Mouse (Mus musculus) adrenal gland, postnatal 14 days (tissue): Measurements from ENCODE around the gene Iqgap1. TPM values are rescaled to one million over a fixed set of nuclear protein-coding genes. Genes with fewer than 3 reads are reported as not detected.

Source experiments
- DNase-seq: peaks from one replicate; pipeline ENCODE4 v3.0.0; 2021; ENCODE audit warnings: mixed read lengths
- long read RNA-seq, 2 experiments: library from polyadenylated mRNA; stranded (forward); transcript quantifications; one replicate each; pipeline ENCODE4 v2.0.0; 2021
- total RNA-seq: library from RNA; stranded (reverse); gene quantifications from 2 replicates; pipeline ENCODE4 v1.2.3, GENCODE M21; 2021

The Iqgap1 gene
- total RNA-seq = 70.0 and 95.3 TPM in 2 replicates
- long read RNA-seq, experiment 1, full-length matches to known transcripts = 15 of 29 reads
- long read RNA-seq, experiment 1, partial matches to known transcripts = 10 of 29 reads
- long read RNA-seq, experiment 1, other reads (novel, unspliced or antisense) = 4 of 29 reads
- long read RNA-seq, experiment 2, full-length matches to known transcripts = 8 of 14 reads
- long read RNA-seq, experiment 2, partial matches to known transcripts = 5 of 14 reads
- long read RNA-seq, experiment 2, other reads (novel, unspliced or antisense) = 1 of 14 reads

DNA sequence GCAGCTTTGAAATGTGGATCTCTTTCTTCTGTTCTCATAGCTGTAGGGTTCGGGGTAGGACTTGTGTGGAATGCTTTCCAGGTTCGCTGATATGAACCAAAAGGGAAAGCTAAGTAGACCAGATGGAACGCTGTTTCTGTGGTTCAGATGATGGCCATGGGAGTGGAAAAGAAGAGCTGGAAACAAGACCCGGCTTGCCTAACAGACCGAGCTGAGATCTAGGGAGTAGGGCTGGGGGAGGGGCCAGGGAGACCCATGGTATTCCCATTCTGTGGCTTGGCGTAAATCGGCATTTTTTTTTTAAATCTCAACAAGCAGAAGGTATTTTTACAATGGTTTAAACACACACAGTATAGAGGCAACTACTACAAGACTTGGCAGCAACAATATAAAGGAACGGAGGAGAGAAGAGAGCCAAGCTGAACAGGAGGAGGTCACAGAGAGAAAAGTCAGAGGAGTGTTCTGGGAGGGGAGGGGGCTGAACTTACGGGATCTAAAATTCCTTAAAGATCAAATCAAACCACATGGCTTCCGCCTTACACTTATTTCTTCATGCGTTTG is at the start of gene Iqgap1:
Gene Iqgap1 (minus strand): TSS at position 132 of the 561 bp plus-strand sequence.
- DNase-seq = no peak

DNA sequence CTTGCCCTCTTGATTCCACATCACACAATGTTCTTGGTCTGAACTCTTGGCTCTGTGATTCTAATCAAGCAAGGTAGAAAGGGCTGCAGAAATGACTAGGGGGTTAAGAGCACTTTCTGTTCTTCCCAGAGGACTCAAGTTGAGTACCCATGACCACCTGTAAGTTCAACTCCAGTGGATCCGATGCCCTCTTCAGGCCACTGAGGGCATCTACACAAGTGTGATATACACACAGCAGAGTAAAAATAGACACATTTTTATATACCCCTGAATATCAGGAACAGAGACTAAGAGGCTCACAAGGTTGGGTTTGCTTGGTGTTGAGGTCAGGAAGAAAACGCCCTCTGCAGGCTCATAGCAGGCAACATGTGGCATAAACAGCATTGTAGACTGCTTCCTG is 47.9 kb upstream of the Iqgap1 start:
- no peak for DNase-seq

DNA sequence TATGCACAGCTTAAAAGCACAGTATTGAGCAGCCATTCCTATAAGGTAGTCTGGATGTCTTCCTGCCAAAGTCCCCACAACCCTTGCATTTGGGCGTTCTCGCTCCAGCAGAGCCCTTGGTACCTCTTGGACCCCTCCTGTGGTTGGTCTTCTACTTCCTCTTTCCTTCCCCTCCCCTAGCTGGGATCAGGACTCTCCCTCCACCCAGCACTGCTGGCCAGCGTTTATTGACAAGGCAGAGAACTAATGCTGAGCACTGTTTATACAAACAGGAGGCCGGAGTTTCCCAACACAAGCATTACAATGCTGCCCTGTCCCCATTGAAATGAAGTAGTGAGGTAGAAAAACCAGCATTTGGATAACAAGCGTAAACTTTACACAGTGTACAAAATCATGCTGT is 47.3 kb upstream of the Iqgap1 start:
- no peak for DNase-seq

DNA sequence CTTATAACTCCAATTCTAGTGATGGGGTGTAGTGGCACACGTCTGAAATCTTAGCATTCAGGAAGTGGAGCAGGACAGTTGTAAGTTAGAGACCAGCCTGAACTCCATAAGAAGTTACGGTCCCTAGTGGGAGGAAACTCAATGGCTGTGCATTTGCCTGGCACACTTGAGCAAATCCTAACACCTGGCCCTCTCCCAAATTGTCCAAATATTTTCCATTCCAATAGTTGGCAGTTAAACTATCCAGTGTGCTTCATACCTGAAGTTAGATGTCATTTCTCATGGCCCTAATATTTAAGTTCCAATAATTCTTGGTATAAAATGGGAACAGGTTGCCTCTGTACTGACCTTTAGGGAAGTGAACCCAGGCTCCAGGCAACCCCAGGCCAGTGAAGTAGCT is 42.9 kb upstream of the Iqgap1 start:
- no peak for DNase-seq

DNA sequence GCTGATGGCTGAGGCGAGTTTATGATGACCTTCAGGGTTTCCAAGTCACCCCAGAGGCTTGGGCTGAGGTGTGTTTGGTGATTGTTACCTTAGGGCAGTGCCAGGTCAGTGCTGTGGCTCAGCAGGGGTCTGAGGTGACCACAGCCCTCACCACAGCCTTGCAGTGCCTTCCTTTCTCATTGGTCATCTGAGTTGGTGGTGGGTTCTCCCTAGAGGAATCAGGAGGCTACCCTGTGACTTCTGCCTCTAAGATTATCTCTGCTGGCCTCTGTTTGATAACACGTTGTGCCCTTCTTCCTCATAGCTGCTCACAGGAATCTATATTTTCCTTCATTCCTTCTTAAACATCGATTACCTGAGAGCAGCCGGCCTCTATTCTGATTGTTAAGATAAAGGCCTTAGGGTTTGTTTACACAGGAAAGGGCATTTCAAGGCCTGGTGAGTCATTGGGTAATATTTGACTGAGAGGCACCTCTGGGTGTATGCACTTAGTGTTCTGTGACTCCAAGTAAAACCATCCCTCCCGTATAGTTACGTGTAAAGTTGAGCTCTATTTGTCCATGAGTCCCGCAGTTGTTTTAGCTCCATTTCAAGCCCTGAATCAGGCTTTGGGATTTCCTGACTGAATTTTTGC is 40.9 kb upstream of the Iqgap1 start:
- no peak for DNase-seq

DNA sequence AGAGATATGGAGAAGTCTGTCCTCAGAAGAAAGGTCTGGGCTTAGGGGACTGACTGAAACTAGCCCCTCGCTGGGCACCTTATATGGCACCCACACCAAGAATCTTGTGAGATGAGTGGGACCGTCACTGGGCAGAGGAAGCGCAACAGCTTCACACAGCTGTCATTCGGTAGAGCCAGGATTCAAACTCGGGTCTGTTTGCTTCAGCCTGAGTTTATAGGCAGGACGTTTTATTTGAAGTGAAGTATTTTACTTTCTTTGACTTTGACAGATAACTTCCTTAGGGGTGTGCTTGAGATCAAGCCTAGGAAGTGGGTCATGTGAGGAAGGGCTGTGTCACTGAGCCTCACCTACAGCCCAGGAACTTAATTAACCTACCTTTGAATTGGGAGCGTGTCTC is 39.7 kb upstream of the Iqgap1 start:
- no peak for DNase-seq

DNA sequence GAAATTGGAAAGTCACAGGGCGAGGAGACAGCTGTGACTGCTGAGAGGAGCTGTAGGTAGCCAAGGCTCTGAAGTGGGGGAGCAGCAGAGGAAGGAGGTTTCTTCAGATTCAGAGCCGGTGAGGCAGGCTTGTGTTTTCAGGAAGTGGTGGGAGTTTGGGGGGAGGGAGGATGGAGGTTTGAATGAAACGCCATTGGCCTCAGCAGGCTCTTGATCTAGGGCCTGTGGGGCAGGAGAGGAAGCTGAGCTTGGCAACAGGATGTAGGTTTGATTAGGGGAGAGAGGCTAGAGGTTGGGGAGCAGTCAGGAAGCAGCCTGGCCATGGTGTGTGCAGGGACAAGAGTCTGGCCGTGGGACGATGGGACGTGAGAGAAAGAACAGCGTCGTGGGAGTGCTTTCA is 39.1 kb upstream of the Iqgap1 start:
- peak; percentile 55 for DNase-seq

DNA sequence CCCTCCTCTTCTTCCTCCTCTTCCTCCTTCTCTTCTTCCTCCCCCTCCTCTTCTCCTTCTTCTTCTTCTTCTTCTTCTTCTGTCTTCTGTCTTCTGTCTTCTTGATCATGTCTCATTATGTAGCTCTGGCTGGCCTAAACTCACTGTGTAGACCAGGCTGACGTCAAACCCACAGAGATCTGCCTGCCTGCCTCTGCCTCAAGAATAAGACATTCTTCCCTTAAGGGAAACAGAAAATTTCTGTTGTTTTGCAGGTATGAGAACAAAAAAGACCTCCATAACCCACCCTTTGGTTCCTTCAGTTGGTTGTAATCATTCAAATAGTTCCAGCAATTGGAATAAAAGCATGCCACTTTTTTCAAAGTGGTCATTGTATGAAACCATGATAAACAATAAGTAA is 38.4 kb upstream of the Iqgap1 start:
- DNase-seq = no peak

DNA sequence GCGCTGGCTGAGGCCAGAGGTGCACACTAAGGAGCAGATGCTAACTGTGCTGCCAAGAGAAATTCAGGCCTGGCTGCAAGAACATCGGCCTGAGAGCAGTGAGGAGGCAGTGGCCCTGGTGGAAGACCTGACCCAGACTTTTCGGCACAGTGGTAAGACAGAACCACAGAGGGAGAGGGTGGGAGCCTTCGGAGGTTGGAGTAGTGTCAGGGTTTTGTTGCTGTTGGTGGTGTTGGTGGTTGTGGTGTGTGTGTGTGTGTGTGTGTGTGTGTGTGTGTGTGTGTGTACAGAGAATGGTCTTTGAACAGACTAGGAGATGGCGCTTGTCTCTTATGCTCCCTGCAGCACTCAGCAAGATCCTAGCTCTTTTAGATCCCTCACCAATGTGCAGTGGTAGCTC is 37.7 kb upstream of the Iqgap1 start:
- DNase-seq = no peak

DNA sequence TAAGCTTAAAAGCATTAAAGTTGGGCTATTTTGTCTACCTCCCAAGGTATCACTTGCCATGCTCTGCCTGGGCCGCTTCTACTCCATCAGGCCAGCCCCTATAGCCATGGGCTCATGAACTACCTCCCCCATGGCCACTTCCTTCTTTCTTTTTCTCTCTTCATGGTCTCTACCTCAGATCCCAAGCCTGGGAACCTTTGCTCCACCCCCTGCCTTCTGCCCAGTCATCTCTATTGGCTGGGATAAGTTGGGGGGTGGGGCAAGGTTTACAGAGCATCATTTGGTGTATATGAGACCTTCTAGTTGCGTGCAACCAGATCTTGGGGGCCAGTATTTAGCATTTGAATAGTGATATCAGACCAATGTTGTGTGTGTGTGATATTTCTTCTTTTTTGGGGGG is 36.7 kb upstream of the Iqgap1 start:
- DNase-seq = no peak

DNA sequence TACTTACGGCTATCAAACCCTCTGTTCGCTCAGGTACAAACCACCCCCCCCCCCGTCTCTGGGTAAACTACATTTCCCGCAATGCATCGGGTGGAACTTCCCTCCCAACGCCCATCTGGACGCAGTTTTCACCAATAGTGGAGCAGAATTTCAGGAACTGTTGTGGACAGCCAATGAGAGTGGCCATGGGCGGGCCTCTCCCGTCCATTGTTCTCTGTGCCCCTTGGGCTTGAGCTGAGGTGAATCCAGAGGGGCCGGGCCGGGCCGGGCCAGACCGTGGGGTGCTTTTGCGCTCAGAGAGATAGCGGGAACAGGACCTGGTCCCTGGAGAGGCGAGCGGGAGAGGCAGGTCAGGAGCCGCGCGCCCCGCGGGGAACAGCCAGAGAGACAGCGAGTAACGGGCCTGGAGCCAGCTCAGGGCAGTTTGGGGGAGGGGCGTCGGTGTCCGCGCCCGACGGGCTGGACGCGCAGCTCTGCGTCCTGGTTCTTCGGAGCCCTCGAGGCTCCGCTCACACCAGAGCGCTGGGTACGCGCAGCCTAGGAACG is 35.0 kb upstream of the Iqgap1 start, which contains the start of gene Zscan2:
Gene Zscan2 (plus strand): TSS at position 192 of the 546 bp plus-strand sequence.
- DNase-seq = peak; percentile 93

DNA sequence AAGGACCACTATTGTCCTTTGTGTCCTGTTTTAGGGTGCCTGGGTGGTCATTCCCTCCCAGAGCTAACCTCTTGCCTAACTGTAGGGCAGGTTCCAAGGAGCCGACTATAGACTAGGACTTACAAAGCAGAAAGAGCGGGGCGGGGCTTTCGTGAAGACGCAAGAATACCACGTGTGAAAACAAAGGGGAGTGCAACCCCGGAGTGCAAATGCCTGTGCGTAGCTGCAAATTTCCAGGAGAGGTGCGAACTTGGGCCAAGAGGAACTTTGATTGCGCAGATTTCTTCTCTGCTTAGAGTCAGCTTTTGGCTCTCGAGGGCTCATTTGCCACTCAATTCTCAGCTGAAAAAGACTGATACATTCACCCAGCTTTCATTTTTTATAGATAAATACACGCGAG is 34.5 kb upstream of the Iqgap1 start:
- peak; percentile 72 for DNase-seq

DNA sequence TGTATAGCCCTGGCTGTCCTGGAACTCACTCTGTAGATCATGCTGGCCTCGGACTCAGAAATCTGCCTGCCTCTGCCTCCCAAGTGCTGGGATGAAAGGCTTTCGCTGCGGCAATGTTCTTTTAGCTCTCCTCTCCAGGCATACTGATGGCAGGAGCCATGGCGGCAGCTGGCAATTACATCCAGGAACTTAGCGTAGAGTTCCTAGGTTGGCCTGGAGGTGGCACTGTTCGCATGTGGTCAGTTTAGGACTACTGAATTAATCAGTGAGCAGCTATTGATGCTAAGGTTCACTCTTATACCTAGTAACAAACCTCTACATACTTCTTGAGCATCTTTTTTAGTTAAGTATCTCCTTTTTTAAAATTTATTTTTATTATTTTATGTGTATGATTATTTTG is 31.4 kb upstream of the Iqgap1 start:
- DNase-seq = peak; percentile 89

DNA sequence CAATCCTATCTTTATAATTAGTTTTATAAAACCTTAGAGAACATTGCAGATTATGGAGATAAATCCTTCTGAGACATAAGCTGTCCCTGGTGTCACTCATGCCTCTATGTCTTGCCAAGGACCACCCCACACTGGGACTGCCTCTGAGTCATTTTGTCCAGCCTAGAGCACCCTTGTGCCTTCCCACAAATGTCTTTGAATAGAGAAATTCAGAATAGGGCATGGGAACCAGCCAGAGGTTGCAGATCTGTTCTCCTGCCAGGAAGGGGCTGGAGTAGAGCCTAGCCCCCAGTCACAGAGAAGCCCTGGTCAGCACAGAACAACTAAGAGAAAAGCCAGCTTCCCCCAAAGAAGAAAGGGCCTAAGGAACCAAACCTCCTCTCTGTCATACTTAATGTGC is 29.5 kb upstream of the Iqgap1 start:
- DNase-seq = no peak

DNA sequence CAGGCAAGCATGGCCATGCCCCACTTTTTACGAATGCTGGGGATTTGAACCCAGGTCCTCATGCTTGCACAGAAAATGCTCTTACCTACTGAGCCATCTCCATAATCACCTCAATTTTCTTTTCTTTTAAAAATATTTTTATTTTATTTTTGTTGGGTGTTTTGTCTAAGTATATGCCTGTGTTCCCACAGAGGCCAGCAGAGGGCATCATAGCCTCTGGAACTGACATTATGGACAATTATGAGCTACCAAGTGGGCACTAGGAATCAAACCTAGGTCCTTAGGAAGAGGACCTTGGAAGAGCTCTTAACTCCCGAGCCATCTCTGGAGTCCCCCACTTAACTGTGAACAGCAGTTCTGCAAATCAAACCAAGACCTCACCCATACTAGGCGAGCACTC is 27.4 kb upstream of the Iqgap1 start:
- no peak for DNase-seq

DNA sequence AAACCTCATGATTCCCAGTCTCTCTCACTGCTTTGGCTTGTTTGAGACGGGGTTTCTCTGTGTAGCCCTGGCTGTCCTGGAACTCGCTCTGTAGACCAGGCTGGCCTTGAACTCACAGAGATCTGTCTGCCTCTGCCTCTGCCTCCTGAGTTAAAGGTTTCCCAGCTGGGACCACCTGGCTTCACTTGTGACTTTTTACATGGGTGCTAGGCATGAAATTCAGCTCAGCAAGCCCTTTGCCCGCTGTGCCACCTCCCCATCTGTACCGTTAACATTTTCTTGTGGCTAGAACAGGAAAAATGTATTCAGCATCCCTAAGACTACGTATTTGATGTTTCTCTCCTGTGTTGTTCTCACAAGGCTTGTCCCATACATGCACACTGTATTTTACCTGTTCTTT is 24.7 kb upstream of the Iqgap1 start:
- no peak for DNase-seq

DNA sequence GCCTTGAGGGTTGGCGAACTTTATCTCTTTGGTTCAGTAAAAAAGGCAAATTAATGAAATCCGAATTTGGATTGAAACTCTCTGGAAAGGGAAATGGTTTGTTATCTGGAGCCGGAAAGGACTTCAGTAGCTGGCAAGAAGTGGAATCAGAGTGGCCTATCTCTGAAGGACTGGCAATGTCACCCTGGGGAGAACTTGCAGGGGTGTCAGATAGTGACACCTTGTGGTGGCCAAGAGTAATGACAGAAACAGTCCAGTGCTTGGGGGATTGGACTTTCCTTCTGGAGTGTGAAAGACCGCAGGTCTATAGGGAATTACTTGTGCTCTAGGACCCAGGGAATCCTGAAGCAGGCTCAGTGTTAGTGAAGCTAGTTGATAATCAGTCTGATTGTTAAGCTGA is 23.9 kb upstream of the Iqgap1 start:
- DNase-seq = peak; percentile 76

DNA sequence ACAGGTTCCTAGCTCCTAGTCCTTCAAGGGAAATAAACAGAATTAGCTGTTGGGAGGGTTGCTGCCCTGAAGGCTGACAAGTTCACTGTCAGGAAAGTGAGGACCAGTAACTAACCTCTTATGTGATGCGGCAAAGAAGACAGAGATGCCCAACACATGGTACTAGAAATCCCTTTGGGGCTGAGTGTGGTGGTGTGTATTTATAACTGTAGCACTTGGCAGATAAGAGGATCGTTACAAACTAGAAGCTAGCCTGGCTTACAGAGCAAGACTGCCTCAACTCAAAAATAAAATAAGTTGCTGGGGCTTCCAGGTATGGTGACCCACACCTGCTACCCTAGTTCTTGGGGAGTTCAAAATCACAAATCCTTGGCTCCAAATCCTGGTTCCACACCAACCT is 23.5 kb upstream of the Iqgap1 start:
- no peak for DNase-seq

DNA sequence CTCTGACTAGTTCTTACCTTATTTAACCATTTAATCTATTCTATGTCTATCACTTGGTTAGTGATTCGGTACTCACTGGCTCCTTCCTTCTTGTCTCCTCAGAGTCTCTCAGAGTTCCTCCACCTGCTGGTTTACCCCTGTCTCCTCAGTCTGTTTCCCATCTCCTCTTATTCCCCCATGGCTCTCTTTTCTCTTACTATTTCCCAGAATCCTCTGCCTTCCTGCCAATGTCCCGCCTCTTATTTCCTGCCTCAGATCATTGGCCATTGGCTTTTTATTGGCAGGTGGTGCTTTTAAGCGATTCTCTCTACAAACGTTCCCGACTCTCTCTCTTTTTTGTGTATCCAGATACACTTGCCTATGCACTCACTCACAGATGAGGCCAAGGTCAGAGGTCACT is 20.9 kb upstream of the Iqgap1 start:
- no peak for DNase-seq

DNA sequence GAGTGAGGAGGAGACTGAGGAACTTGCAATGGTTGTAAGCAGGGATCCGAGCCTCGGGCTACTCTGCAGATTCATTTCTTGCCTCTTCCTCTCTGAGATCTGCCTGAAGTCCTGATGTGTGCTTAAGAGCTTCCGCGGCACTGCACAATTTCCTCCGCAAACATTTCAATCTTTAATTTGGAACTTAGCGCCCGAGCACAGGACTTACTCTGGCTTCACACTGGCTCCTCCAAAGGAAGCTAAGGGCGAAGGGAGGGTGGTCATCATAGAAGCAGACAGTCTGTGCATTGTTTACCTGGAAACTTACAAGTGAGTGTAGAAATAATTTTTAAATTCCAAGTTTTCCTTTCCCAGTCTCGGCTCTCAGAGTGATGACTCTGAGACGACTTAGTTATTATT is 20.5 kb upstream of the Iqgap1 start:
- no peak for DNase-seq

DNA sequence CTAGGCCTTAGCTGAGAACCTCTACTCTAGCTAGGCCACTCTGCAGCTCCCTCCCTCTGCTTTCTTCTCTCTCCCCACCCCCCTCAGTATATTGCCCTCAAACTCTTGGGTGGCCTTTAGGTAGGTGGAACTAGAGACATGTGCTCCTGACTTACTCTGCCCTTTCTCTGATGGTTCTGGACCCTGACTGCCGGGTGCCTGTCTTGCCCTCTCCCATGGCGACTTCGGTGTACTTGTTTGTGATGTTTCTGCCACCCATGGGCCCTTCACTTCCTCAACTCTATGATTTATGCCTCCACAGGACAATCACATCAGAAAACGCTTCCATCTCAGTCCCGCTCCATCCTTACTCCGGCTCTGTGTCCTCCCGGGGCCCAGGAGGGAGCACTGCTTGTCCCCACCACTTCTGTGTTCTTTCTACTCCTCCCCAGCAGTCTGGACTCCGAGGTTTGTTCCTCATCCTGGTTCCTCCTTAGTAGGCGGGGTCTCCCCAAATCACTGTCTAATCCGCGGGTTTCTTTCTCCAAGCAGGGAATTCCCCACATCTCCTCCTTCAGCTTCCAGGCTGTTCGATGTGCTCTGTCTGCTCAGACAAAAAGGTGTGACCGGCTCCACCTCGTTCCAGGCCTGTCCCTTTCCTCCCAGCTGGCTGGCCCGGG is 20.0 kb upstream of the Iqgap1 start:
- no peak for DNase-seq

DNA sequence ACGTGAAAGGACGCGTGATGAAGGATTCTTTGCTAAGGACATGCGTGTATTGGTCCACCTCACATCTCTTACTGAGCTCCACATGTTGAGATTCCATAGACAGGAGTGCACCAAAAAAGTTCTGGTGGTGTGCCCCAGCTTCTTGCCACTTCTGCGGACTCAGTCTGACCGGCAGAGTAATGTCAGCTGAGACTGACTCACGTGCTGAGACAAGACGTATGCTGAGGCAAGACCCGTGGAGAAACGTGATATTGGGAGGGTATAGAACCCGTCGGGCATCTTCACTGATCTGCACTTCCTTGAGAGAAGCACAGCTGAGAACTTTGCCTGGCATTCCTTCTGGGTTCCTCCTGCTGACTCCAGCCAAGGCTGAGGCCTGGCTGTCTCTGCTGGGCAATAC is 18.9 kb upstream of the Iqgap1 start:
- no peak for DNase-seq
